Mouse (Mus musculus) cerebellum, adult (tissue): ENCODE results near the gene Dok7.

Experiments used
- ATAC-seq: cut with Nextera tagmentation; 2 replicates; pipeline ENCODE4 v1.9.2; 2017; ENCODE audit warnings: mild to moderate bottlenecking, moderate library complexity, mixed read lengths; ENCODE audit not compliant: insufficient number of reproducible peaks, low FRiP score, low TSS enrichment

The Dok7 gene

DNA sequence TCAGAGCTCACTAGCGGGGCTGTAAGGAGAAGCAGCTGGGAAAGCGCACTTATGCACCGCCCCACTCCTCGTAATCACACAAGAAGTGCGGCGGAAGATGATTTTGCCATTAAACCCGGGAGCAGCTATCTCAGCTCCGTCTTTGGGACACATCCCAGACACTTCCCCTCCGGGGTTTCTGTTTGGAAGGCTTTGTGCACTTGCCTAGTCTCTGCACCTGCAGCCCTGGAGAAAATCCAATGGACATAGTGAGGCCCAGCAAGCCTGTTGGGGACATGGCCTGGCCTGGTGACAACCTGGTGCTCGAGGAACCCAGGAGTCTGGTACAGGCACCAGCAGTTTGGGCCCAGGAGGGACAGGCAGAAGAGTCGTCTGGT, 49.3 kb downstream of the Dok7 start:
- ATAC-seq, result peak; percentile 29

DNA sequence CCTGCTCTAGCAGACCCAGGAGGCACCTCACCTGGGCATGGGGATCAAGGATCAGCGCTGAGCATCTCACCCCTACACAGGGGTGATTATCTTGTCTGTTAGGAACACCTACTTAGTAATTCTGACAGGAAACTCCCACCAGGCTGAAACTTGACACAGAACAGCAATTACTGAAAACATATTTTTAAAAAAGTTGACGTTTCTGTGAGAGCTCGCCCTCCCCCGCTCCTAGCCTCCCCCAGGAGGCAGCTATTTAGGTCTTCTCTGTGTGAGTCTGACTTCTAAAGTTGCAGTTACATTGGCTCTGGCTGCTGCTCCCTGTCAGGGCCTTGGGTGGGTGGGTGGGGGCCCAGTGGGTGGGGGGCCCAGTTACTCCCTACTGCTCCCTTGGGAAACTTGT, 55.9 kb downstream of the Dok7 start:
- no peak for ATAC-seq

DNA sequence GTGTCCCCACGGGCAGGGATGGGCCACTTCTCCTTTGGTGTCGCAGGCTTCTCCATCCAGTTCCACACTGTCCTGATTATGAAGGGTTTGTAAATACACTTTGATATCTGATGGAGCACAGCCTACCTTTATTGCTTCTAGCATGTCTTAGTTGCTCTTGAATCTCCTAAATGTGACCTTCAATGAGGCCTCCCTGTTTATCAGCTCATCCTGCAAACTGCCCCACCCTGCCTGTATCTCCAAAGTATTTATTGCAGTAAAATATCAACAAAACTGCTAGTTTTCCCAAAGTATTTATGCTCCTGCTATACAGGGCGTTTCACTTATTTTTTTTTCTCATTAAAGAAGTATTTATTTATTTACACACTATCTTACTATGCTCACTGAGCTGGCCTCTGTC, 59.4 kb downstream of the Dok7 start:
- no peak for ATAC-seq

DNA sequence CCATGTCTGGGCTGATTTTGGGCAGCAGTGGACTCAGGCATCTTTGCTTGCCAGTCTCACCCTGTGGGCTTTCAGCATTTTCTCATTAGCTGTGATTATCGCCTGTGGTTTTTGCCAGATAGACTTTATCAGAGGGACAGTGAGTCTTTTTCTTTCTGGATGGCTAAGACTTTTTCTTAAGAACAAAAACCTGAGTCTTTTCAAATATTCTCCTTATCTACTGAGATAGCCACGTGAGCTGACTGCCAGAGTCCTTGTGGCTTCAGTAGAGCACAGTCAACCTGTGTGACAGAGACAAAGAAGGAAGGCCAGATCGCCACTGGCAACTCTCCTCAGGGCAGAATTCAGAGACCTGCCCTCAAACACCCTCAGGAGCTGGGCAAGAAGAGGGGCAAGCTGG, 61.1 kb downstream of the Dok7 start:
- ATAC-seq, result no peak

DNA sequence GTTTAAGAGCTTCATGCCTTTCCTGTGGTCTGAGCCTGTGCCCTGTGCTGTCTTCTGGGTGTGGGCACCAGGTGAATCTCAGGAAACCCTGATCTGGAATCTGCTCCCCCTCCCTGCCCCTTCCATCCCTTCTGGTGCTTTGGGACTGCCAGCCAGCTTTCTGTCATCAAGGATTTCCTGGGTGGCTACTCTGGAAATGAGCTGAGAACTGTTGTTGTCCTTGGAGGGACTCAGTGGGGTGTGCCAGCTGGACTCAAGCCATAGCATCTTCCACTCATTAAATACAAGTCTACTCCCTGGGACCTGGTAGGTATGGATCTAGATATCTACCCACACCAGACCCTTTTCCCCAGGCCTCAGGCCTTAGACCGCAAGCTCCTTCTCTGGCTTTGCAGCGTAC, 61.9 kb downstream of the Dok7 start:
- peak; percentile 26; the same call in 1 of the 2 replicates for ATAC-seq

DNA sequence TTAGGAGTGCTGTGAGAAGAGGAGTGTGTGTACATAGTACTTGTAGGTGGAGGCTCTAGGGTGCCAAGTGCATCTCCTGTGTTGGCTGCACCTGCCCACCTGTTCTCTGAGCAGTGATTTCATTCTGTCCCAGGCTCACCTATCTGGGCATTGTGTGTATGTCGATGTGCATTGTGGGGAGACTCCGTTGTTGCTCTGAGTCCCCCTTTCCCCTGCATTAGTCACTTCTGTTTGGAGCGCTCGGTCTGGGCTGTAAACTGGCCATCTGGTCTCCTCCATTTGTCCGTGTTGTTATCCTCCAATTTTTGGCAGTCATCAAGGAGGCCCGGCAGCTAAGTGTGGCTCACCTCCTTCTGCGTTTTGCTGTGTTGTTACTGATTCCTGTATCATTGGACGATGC, 63.5 kb downstream of the Dok7 start:
- peak; percentile 89 for ATAC-seq

DNA sequence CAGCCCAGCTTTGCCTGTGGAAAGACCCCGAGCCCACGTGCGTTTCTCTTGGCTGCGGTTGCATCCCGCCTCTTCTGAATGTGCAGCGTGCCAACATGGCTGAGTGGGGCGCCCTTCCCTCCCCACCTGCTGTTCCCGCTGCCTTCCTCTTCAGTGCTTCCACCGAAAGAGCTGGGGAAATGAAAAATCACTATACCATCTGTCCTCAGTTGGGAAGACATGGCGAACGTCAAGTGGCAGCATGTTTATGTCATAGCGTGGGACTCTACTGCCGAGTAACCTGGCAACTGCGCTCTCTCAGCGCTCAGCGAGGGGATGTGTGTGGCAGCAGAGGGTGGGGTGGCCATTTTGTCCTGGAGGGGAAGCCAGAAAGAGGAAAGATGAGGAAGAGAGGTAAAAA, 72.6 kb downstream of the Dok7 start:
- no peak for ATAC-seq

DNA sequence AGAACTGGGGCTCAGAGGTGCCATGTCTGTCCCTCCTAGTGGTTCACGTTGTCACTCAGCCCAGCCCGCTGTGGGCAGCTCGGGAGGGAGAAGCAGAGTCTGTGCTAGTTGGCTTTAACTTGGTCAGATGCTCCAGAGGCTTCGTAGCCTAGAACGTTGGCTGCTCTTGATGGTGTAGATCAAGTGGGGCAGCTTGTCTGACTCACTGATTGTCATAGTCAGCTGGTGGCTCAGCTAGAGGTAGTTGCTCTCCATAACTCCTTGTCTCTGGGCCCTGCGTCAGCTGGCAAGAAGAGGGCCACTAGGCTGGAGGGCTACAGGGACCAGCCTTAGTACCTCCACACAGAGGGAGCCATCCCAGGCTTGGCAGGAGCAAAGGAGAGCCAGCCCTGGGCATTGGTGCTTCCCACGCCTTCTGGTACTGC, 73.2 kb downstream of the Dok7 start:
- ATAC-seq, result 0 out of 2 replicates have a peak, but pooled peaks have one; percentile 22

DNA sequence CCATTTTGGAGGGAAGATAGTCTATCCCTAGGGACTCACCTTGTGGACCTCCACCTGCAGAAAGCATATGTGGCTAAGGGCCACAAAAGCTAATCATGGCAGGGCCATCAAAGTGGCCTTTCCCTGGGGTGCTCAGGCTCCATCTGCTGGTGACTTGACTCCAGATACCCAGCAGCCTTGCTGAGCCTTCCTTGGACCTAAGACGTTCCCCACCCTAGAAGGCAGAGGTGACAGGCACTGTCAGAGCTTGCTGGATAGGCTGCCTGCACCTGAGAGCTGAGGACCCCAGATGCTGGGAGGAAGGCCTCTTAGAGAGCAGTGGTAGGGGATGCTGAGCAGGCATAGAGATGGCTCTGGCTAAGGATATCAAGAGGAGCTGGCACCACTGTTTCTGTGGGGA, 74.7 kb downstream of the Dok7 start:
- no peak; the same call in 1 of the 2 replicates for ATAC-seq

DNA sequence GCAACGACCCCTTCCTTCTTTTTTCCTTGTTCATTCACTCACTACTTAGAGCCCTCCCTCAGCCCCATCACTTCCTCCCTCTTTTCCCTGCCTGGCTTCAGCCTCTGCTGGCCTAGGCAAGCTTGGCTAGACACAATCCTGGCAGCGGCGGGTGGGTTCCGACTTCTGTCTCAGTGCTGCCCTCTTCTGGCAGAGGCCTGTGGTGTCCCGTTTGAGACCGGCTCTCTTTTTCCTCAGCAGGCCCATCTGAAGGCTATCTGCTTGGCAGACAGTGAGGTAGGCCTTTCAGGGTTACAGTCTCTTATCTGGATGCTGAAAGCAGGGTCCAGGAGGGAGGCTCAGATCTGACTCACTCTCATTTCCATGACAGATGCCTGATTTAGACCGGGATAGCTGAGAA, 75.2 kb downstream of the Dok7 start:
- ATAC-seq, result peak; percentile 56

DNA sequence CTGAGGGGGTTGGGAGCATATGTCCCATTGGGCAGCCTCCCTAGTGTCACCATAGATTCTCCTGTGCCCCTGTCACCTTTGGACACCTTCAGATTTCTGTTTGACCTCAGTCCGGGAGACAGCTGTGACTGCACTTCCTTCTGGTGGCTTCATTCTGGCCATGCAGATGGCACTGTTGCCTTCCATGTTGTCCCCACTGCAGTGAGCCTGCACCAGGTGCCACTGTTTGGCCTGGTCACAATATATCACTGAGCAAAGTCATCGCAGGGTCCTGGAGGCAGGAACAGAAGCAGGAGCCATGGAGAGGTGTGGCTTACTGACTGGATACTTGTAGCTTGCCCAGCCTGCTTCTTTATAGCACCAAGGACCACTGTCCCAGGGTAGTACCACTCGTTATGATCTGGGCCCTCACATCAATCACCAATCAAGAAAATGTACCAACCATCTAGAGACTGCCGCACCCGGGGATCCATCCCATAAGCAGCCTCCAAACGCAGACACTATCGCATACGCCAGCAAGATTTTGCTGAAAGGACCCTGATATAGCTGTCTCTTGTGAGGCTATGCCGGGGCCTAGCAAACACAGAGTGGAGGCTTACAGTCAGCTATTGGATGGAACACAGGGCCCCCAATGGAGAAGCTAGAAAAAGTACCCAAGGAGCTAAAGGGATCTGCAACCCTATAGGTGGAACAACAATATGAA, 75.9 kb downstream of the Dok7 start:
- ATAC-seq, result no peak

DNA sequence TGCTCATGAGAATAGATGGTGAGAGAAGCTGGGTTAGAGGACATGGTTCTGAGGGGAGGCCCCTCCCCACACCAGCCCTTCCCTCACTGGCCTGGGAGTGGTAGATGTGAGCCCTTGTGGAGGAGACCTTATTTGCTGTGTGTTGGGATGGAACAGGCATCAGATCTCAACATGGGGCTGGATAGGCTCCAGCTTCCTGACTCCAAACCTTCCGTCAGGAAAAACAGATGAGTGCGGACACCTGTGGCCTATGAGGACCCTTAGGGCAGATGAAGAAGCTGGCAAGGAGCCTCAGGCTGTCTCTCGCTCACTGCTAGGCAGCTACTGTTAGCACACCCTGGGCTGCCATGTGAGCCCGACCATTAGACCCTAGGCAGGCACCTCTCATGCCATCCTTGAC, 76.9 kb downstream of the Dok7 start:
- ATAC-seq, result no peak

DNA sequence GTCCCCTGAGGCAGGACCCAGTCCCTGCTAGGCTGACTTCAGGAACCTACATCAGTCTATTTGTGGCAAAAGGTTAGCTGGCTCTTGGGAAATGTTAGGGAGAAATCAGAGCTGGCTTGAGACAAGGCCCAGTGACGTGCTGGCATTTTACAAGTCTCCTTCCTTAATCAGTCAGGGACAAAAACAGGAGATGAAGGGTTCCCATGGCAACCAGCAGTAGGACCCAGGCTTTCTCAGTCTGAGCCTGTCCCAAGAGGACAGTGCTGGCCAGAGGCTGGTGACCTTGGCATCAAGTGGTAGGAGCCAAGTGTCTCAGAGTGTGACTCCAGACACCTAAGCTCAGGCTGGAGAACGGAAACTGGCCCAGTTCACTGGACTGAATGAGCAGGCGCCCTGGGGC, 77.7 kb downstream of the Dok7 start:
- ATAC-seq, result no peak

DNA sequence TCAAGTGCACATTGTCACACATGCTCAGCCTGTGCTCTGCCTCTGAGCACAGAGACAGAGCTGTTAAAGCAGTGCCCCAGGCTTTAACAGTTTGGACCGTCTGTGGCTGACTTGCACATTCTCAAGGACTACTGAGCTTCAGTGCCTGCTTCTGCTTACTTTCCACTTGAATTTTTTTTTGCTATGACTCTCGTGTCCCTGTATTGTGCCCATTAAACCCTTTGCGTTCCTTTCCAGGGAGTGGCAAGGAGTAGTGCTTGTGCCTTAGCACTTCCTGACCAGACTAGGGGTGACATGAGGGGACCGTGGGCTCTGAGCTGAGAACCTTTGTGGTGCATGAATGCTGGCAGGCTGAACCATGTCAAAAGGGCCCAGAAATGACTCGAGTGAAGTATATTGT, 79.3 kb downstream of the Dok7 start:
- ATAC-seq, result no peak
